Mouse (Mus musculus) liver, embryonic 16.5 days (tissue): ENCODE measurements around the gene Itfg2. TPM values are rescaled to one million over a fixed set of nuclear protein-coding genes. Genes with fewer than 3 reads are reported as not detected.

Experiments
- ATAC-seq: fragments of 200-750 bp; cut with Nextera tagmentation; 2 replicates; pipeline ENCODE4 v1.8.0; 2017; ENCODE audit warnings: low read depth, mild to moderate bottlenecking, moderate number of reproducible peaks, moderate library complexity
- H3K27ac ChIP-seq: fragments of 300-500 bp; sonication (generic); 2 replicates; pipeline ENCODE4 v1.5.1; 2014; ENCODE audit warnings: mild to moderate bottlenecking, low read length
- H3K27me3 ChIP-seq: fragments of 300-500 bp; sonication (generic); 2 replicates; pipeline ENCODE4 v1.6.1; 2014; ENCODE audit warnings: low read depth, low read length, mixed read lengths; ENCODE audit not compliant: control insufficient read depth, insufficient read depth
- H3K36me3 ChIP-seq: fragments of 300-500 bp; sonication (generic); 2 replicates; pipeline ENCODE4 v1.6.1; 2014; ENCODE audit warnings: mild to moderate bottlenecking; ENCODE audit not compliant: control insufficient read depth, insufficient read depth
- H3K4me1 ChIP-seq: fragments of 300-500 bp; sonication (generic); 2 replicates; pipeline ENCODE4 v1.6.1; 2014; ENCODE audit warnings: low read depth, low read length, mixed read lengths; ENCODE audit not compliant: control insufficient read depth
- H3K4me2 ChIP-seq: fragments of 300-500 bp; sonication (generic); 2 replicates; pipeline ENCODE4 v1.6.1; 2014; ENCODE audit warnings: low read depth, low read length, mixed read lengths
- H3K4me3 ChIP-seq: fragments of 300-500 bp; sonication (generic); 2 replicates; pipeline ENCODE4 v1.5.1; 2014; ENCODE audit warnings: low read depth, mild to moderate bottlenecking, low read length
- H3K9ac ChIP-seq: fragments of 300-500 bp; sonication (generic); 2 replicates; pipeline ENCODE4 v1.6.1; 2014; ENCODE audit warnings: low read depth, low read length
- H3K9me3 ChIP-seq: fragments of 300-500 bp; sonication (generic); replicated peaks from 2 replicates; pipeline ENCODE4 v1.6.1; 2016; ENCODE audit warnings: low read length; ENCODE audit not compliant: control insufficient read depth
- WGBS: fragments of 180-500 bp; shearing (Covaris S2); extraction: QIAGEN DNeasy Blood & Tissue Kit; methylation state at CpG from one replicate; pipeline ENCODE4 v1.1.7; 2014; ENCODE audit not compliant: insufficient replicate concordance; 5-methylcytosine and 5-hydroxymethylcytosine counted together
- polyA plus RNA-seq: library from polyadenylated mRNA; unstranded; fragments of >200 nt; fragmentation: Nextera tagmentation; extraction: Ambion mirVana; gene quantifications from 2 replicates; pipeline ENCODE4 v1.2.1, GENCODE M21; 2015

The Itfg2 gene
- polyA plus RNA-seq, 1 experiment from 2014 or later: 11.9 TPM

DNA sequence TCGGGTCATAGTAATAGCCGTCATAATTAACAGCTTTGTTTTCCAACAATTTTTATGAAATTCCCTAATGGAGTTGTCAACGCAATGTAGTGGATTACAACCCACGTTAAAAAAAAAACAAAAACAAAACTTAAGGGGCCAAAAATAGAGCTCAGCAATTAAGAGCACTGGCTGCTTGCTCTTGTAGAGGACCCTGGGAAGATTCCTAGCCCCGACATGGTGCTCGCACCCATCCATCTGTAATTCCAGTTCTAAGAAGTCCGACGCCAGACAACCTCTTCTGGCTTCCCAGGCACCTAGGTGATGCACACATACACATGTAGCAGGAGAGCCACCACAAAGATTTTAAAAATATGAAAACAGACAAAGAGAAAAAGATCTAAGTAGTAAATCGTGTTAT, 315 bp upstream of the Itfg2 start:
- no peak for ATAC-seq
- Histone ChIP-seq H3K4me2 (peak overlapping the region; percentile 74), H3K36me3 (peaks cover 9% of the 10 kb centered on the region; the same call in 1 of the 2 replicates), H3K4me1 (peaks cover 9% of the 10 kb centered on the region), H3K9ac (peak overlapping the region; percentile 79), H3K9me3 (no peaks in the 10 kb centered on the region), H3K27ac (no peak overlapping the region; the same call in none of the 2 replicates), H3K4me3 (peak overlapping the region; percentile 86), H3K27me3 (no peaks in the 10 kb centered on the region)
- WGBS: 20% methylated on average over 9 of the region's 9 CpGs

DNA sequence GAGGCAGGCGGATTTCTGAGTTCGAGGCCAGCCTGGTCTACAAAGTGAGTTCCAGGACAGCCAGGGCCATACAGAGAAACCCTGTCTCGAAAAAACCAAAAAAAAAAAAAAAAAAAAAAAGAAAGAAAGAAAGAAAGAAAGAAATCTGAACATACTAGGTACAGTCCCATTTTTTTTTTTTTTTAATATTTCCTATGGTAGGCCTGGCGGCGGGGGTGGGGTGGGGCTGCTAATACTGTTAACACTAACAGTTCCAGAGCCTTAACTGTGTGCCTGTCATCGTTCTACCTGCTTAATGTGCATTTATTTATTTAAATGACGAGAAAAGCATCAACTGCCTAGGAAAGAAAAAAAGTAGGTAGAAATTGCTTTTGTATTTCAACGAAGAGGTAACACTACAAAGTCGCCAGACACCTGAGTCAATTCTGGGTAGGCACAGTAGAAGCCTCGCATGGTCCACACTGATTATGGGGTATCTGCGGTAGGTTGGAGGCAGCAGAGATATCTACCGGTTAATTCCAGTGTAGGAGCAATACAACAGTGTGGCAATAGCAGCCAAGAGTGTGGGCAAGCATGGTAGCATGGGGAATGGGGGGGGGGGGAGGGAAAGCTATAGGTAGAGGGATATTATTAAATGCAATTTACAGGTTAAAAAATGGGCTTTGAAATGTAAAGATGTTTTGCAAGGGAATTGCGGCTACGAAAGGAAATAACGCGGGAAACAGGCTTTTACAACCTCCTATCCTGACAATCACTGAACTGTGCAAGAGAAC, 1.0 kb downstream of the Itfg2 start:
- Histone ChIP-seq H3K4me1 (peaks cover 3% of the 10 kb centered on the region), H3K4me3 (peak overlapping the region; percentile 86), H3K9ac (peak overlapping the region; percentile 66), H3K9me3 (no peaks in the 10 kb centered on the region), H3K4me2 (peak overlapping the region; percentile 74), H3K27ac (peak overlapping the region; percentile 80), H3K36me3 (peaks cover 1% of the 10 kb centered on the region; the same call in 1 of the 2 replicates), H3K27me3 (no peaks in the 10 kb centered on the region)
- WGBS: 23% methylated on average over 15 of the region's 16 CpGs
- peak; percentile 66 for ATAC-seq

DNA sequence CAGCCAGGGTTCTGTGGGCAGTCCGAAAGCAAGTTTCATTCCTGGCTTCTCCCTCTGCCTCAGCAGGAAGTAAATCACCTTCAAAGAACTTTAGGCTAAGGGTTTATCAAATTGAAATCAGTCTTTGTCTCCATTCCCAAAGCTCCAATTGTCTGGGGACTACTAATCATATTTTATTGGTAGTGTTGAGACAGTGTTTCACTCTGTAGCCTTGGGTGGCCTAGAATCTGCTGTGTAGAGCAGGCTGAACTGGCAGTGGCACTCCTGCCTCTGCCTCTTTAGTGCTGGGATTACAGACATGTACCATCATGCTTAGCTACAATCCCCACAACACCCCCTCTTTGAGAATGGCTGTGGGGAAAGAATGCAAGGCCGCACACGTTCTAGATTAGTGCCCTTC, 3.3 kb downstream of the Itfg2 start:
- H3K4me3 ChIP-seq: no peak overlapping the region
- H3K4me1 ChIP-seq: peaks cover 3% of the 10 kb centered on the region
- H3K4me2 ChIP-seq: no peak overlapping the region
- no peaks in the 10 kb centered on the region for H3K27me3 ChIP-seq
- no peak overlapping the region for H3K27ac ChIP-seq
- H3K9me3 ChIP-seq: no peaks in the 10 kb centered on the region
- no peak overlapping the region for H3K9ac ChIP-seq
- H3K36me3 ChIP-seq: no peaks in the 10 kb centered on the region
- 85% methylated on average over 3 of the region's 3 CpGs for WGBS
- no peak for ATAC-seq

DNA sequence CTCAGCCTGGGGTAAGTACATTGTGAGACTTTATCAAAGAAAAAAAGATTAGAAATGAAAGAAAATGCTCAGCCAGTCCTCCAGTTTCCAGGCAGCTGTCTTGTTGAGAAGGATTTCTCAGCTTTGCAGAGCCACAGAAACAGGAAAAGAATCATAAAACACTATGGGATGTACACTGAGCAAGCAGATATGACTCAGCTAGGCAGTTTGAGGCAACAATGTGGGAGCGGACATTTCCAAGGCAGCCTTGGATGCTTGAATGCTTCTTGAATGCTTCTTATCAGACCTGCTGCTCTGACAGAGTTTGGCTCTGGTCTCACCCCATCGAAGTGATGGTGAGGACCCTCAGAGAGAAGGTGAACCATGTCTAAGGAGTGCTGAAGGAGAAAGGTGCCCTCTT, 3.7 kb downstream of the Itfg2 start:
- Histone ChIP-seq H3K27ac (no peak overlapping the region), H3K9ac (no peak overlapping the region), H3K4me1 (peaks cover 3% of the 10 kb centered on the region), H3K4me3 (no peak overlapping the region), H3K4me2 (no peak overlapping the region), H3K9me3 (no peaks in the 10 kb centered on the region), H3K27me3 (no peaks in the 10 kb centered on the region), H3K36me3 (no peaks in the 10 kb centered on the region)
- WGBS: 46% methylated on average over 2 of the region's 2 CpGs
- ATAC-seq: no peak

DNA sequence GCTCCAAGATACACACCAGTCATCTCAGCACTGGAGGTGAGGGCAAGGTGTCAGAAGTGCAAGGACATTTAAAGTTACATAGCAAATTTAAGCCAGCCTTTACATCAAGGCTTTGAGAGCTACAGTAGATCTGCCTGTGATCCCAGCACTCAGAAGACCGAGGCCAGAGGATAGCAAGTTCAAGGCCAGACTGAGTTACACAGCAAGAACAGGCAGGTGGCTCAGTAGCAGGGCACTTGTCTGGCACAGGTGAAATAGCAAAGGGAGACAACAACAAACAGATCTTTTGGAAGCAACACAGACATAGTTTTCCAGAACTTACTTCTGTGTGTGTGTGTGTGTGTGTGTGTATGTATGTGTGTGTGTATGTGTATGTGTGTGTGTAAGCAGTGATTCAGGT, 6.7 kb downstream of the Itfg2 start:
- H3K9ac ChIP-seq: no peak overlapping the region
- no peak overlapping the region for H3K4me2 ChIP-seq
- H3K36me3 ChIP-seq: no peaks in the 10 kb centered on the region
- no peak overlapping the region for H3K27ac ChIP-seq
- no peaks in the 10 kb centered on the region for H3K9me3 ChIP-seq
- no peaks in the 10 kb centered on the region for H3K27me3 ChIP-seq
- H3K4me1 ChIP-seq: no peaks in the 10 kb centered on the region; the same call in 1 of the 2 replicates
- no peak overlapping the region for H3K4me3 ChIP-seq
- no peak for ATAC-seq
- WGBS: 61% methylated on average over 1 of the region's 1 CpGs

DNA sequence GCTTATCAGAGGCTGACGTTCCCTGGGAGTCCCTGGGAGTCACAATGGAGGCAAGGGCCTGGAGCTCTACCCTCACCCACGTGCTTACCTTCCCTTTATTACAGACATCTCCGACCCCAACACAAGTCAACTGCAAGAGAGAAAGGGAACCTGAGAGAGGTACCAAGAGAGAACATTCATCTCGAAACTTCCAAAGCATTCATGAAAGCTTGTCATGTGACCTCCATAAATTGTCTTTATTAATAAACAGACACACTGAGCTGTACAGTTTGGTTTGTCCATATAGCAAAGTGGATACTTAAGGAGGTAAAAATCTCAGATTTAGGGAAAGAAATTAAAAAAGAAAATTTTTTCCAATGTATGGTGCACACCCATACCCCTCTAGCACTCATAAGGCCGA, 8.6 kb downstream of the Itfg2 start:
- no peak for ATAC-seq
- no peak overlapping the region for H3K9ac ChIP-seq
- no peak overlapping the region for H3K4me3 ChIP-seq
- no peaks in the 10 kb centered on the region; the same call in 1 of the 2 replicates for H3K4me1 ChIP-seq
- H3K36me3 ChIP-seq: peaks cover 5% of the 10 kb centered on the region
- no peaks in the 10 kb centered on the region for H3K9me3 ChIP-seq
- WGBS: 69% methylated on average over 5 of the region's 5 CpGs
- no peak overlapping the region for H3K4me2 ChIP-seq
- H3K27ac ChIP-seq: no peak overlapping the region
- H3K27me3 ChIP-seq: no peaks in the 10 kb centered on the region

DNA sequence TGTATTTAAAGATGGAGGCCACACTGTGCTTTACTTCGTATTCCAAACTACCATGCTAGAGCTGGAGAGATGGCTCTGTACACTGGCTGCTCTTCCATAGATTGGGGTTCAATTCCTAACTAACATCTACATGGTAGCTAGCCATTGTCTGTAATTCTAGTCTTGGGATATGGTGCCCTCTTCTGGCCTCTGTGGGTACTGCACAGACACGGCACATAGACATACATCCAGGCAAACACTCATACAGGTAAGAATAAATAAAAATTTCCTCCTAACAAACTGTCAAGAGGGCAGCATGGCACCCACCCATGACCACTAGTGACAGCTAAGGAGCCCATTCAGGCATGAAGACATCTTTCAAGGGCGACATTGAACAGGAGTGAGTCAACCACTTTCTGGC, 13.6 kb downstream of the Itfg2 start:
- Histone ChIP-seq H3K4me1 (no peaks in the 10 kb centered on the region), H3K4me3 (no peak overlapping the region), H3K4me2 (no peak overlapping the region), H3K9me3 (no peaks in the 10 kb centered on the region), H3K36me3 (peaks cover 13% of the 10 kb centered on the region), H3K27ac (no peak overlapping the region), H3K27me3 (no peaks in the 10 kb centered on the region), H3K9ac (no peak overlapping the region)
- ATAC-seq: peak; percentile 16; the same call in 1 of the 2 replicates
- WGBS: 6% methylated on average over 3 of the region's 3 CpGs

DNA sequence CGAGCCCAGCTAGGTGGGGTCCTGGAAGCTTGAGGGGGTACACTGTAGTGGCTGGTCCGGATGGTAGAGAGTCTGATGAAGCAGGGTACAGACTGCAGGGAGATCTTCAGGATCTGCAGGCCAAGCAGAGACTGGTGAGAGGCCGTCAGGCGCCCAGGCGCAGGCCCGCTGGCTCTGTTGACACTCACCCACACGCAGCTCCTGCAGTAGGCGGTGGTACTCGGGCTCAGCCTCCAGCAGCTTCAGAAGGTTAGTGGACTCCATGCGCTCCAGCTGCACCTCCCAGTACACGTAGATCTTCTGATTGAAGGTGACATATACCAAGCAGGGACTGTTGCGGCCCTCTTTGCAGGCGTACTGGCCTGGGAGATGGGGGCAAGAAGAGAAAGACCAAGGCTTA, 14.4 kb downstream of the Itfg2 start:
- ATAC-seq: 0 out of 2 replicates have a peak, but pooled peaks have one; percentile 10
- no peaks in the 10 kb centered on the region for H3K4me1 ChIP-seq
- 86% methylated on average over 13 of the region's 13 CpGs for WGBS
- no peaks in the 10 kb centered on the region for H3K9me3 ChIP-seq
- H3K36me3 ChIP-seq: peaks cover 13% of the 10 kb centered on the region
- no peak overlapping the region for H3K9ac ChIP-seq
- no peaks in the 10 kb centered on the region for H3K27me3 ChIP-seq
- H3K4me3 ChIP-seq: no peak overlapping the region
- H3K27ac ChIP-seq: no peak overlapping the region
- H3K4me2 ChIP-seq: no peak overlapping the region

DNA sequence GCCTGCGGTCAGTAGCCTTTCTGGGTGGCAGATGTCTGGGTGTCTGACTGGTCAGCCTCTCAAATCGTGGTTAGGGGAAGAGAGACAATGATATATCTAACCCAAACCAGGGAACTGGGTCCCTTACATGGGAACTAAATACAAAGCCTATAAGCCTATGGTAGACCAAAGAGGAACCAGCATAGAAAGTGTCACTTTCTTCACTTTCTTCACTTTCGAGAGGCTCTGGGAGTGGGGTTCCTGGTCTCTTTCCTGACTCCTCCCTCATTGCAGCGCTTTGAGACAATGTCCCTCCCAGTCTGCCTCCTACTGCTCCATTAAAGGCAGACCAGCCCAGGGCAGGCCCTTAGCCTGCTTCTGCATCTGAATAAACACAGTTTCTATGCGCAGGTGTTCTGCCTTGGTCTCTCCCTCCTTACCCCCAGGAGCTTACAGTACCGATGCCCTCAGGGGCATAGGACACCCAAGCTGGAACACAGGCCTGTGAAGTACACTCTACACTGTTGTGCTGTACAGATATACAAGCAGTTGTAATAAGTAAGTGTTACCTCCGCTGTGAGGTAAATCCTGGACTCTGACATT, 16.1 kb downstream of the Itfg2 start:
- Histone ChIP-seq H3K27ac (no peak overlapping the region), H3K36me3 (peaks cover 13% of the 10 kb centered on the region), H3K27me3 (no peaks in the 10 kb centered on the region), H3K4me3 (no peak overlapping the region), H3K4me2 (no peak overlapping the region), H3K4me1 (no peaks in the 10 kb centered on the region), H3K9me3 (no peaks in the 10 kb centered on the region), H3K9ac (no peak overlapping the region)
- 71% methylated on average over 7 of the region's 7 CpGs for WGBS
- ATAC-seq: no peak
